8 mouse cellular contexts compared by ENCODE assay signal in the genomic region with DNA sequence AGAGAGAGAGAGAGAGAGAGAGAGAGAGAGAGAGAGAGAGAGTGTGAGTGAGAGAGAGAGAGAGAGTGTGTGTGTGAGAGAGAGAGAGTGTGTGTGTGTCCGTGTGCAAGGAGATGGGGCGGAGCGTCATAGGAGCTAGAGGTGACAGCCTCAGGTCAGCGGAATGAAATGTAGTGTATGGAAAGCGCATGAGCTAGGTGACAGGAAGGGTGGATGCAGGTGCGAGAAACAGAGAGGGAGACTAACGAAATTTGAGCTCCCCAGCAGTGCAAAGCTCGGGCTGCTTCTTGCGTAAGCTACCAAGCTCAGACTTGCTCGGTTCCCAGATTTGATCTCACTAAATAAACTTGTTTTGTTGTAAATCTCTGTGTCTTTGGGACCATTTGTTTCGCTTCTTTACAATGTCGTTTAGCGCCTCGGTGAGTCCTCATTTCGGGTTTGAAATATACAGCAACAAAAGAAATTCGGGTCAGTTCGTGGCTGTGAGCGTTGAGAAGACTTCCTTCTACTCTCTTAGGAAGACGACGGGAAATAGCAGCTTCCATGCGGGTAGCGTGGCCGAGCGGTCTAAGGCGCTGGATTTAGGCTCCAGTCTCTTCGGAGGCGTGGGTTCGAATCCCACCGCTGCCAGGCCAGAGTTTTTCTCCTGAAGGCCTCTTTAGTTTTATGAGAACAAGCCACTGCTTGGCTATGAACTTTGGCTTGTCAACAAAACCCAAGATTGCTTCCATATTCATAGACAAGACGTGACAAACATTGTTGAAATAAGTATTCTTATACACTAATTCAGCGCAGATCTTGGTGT. TPM values are rescaled to one million over a fixed set of nuclear protein-coding genes. Genes with fewer than 3 reads are reported as not detected.
DNase-seq lines count a peak whose midpoint lies in the region; ATAC-seq lines count a peak whose summit lies in the region.

No protein-coding gene starts in this region.

- no peaks in the 10 kb centered on the region for H3K9me3 ChIP-seq in megakaryocyte, embryonic 14.5 days

- ATAC-seq in inflammation-experienced regulatory T-cells, adult 6 months, result peak; percentile 33

- peaks cover 53% of the 10 kb centered on the region for H3K4me1 ChIP-seq in megakaryocyte, embryonic 14.5 days

- no peaks in the 10 kb centered on the region for H3K36me3 ChIP-seq in megakaryocyte, embryonic 14.5 days (replicated peaks; ENCODE audit: low read length)

- intact Hi-C loops in gastrocnemius, postnatal 14 days (cut with DNase I; ENCODE audit: low total_unique reads), result loop anchor here (5.0 kb wide), 1 partner anchor 57 kb away; no protein-coding TSS in a partner anchor

- DNase-seq in adrenal gland, adult (ENCODE audit: inconsistent age in 2 of 2, low spot score in 1 of 2), result peak; percentile 93 to 99
- DNase-seq in embryo, embryonic 10.5 days (ENCODE audit: low spot score), result peak; percentile 98
- DNase-seq in gastrocnemius, postnatal 14 days, result peak; percentile 84
- DNase-seq in left cerebral cortex, adult 9 months (ENCODE audit: low spot score in 2 of 2), result peak; percentile 79 to 96
- peak; percentile 96 to 98 for DNase-seq in right cerebral cortex, adult 2 months (ENCODE audit: low spot score in 2 of 2)
- DNase-seq in urinary bladder, postnatal 25 days (ENCODE audit: low spot score), result peak; percentile 86

- H3K27me3 ChIP-seq in megakaryocyte, embryonic 14.5 days (replicated peaks), result peaks cover 25% of the 10 kb centered on the region

- H3K4me3 ChIP-seq in megakaryocyte, embryonic 14.5 days (replicated peaks), result peak overlapping the region; percentile 99

RNA-seq across cellular contexts. Expression of a gene that starts 1.5 kb away (rescaled TPM):
- total RNA-seq in gastrocnemius, postnatal 14 days (2021), result under 1 TPM in 1 of 2 experiments, not detected in 1; 0.18 TPM
- under 1 TPM in 1 of 3 experiments, not detected in 2; 0.63 TPM for polyA plus RNA-seq in inflammation-experienced regulatory T-cells, adult 6 months (2017; shearing (Covaris generic))
- polyA plus RNA-seq in megakaryocyte, embryonic 14.5 days (2012; ENCODE audit: insufficient read depth, low replicate concordance), result 1.3 and 13.9 TPM in 2 replicates

RNA-seq across cellular contexts. Expression of a gene that starts 1.8 kb away (rescaled TPM):
- total RNA-seq in gastrocnemius, postnatal 14 days (2021), result not detected
- polyA plus RNA-seq in inflammation-experienced regulatory T-cells, adult 6 months (2017; shearing (Covaris generic)), result under 1 TPM in 1 of 3 experiments, not detected in 2; 0.13 TPM
- polyA plus RNA-seq in megakaryocyte, embryonic 14.5 days (2012; ENCODE audit: insufficient read depth, low replicate concordance), result not detected in 2 replicates

RNA-seq across cellular contexts. Expression of a gene that starts 3.7 kb away (rescaled TPM):
- under 1 TPM in 1 of 2 experiments, not detected in 1; 0.10 TPM for total RNA-seq in gastrocnemius, postnatal 14 days (2021)
- polyA plus RNA-seq in inflammation-experienced regulatory T-cells, adult 6 months (2017; shearing (Covaris generic)), result not detected
- polyA plus RNA-seq in megakaryocyte, embryonic 14.5 days (2012; ENCODE audit: insufficient read depth, low replicate concordance), result 7.5 and 44.1 TPM in 2 replicates

RNA-seq across cellular contexts. Expression of a gene that starts 28.9 kb away (rescaled TPM):
- 10 to 100 TPM; 22.1 to 77.5 TPM for total RNA-seq in gastrocnemius, postnatal 14 days (2021)
- 1 to 10 TPM; 5.2 to 6.2 (median 6.1) TPM for polyA plus RNA-seq in inflammation-experienced regulatory T-cells, adult 6 months (2017; shearing (Covaris generic))
- 42.3 and 83.5 TPM in 2 replicates for polyA plus RNA-seq in megakaryocyte, embryonic 14.5 days (2012; ENCODE audit: insufficient read depth, low replicate concordance)

RNA-seq across cellular contexts. Expression of a gene that starts 32.9 kb away (rescaled TPM):
- total RNA-seq in gastrocnemius, postnatal 14 days (2021), result not detected
- polyA plus RNA-seq in inflammation-experienced regulatory T-cells, adult 6 months (2017; shearing (Covaris generic)), result not detected
- polyA plus RNA-seq in megakaryocyte, embryonic 14.5 days (2012; ENCODE audit: insufficient read depth, low replicate concordance), result not detected in 2 replicates

Comparison
In these comparisons a context has a peak if more than half of its experiments do, and no peak if none do; other contexts are left out.
1. Peak in every context shown above with its lines: DNase-seq, ATAC-seq and H3K4me3 ChIP-seq.